Mouse (Mus musculus) T-cell, adult 2 months (primary cell): Measurements from ENCODE around the gene Cnot11.
"Not testable (repeated sequence)": the region's sequence is repeated elsewhere in the genome, so short reads cannot be mapped to it uniquely, and the experiment has no call there.

Experiments used
- DNase-seq: peaks from one replicate; pipeline ENCODE4 v3.0.0; 2022; ENCODE audit warnings: low spot score

Gene Cnot11

DNA sequence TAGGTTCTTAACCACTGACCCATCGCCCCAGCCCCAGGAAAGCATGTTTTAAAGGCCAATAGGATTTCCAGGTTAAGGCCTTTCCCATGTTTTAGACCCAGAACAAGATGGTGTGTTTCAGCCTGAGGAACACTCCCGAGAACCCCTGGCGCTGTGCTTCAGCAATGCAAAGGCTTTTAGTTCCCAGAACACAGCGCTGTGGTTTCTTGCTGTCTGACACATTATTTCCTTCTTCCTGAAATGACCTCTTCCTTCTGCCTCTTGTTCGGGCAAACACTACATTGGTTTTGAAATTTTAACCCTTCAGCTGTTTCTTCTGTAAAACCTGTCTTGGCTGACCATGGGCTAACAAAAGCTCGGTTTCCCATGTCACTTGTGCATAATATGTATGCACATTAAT is 44.3 kb downstream of the Cnot11 start:
- no peak for DNase-seq

DNA sequence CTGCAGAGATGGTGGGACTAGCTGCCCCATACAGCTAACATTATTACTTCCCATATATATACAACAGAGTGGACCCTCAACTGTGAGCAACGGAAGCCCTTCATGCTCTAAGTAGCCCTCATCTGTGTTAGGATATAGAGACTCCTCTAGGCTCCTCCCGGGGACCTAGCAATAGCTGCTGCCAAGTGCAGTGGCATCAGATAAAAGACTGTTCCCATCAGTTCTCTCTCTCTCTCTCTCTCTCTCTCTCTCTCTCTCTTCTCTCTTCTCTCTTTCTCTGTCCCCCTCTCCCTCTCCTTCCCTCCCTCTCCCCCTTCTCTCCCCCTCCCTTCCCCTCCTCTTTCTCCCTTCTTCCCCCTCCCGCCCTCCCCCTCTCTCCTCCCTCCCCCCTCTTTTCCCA is 46.4 kb downstream of the Cnot11 start:
- no peak for DNase-seq

DNA sequence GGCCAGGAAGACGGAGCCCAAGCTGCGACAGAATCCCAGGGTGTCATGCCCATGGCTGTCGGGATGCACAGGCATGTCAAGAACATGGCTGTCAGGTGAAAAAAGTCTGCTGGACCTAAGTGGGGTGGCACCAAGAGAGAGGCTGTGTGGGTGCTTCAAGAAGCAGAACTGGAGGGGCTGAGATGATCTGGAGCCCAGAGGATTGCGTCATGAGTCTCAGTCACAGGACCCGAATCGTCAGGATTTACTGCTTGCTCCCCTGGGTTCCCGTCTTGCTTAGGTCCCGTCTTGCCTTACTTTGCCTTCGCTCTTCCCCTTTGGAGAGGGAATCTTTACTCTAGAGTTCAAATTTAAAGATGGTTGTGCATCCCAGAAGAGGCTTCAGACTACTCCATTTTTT is 48.4 kb downstream of the Cnot11 start:
- no peak for DNase-seq

DNA sequence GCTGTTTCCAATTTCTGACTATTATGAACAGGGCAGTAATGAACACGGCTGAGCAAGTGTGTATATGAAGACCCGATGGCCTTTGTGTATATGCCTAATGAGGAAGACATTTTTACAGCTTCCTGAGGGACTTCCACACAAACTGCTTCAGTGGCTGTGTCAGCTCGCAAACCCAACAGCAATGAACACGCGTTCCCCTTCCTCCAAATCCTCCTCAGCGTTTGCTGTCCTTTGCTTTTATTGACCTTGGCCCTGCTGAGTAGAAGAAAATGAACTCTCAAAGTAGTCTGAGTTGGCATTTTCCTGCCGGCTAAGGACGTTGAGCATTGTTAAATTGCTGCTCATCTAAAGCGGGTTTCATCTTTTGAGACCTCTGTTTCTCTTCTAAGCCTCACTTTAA is 50.6 kb downstream of the Cnot11 start:
- no peak for DNase-seq

DNA sequence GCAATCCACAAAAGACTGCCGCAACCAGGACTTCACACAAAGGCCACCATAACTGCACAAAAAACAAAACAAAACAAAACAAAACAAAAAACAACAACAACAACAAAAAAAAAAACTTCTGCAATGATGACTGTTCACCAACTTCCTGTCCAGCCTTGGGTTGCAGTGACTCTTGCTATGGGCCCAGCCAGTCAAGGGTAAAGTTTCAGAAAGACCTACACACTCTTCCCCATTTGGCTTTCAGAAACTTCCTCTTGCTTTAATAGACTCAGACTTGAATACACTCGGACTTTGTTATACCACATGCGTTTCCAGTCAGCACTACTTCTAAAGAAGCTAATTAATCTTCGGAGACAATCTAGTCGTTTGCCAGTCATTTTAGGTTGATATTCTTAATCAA is 55.4 kb downstream of the Cnot11 start:
- DNase-seq, result no peak

DNA sequence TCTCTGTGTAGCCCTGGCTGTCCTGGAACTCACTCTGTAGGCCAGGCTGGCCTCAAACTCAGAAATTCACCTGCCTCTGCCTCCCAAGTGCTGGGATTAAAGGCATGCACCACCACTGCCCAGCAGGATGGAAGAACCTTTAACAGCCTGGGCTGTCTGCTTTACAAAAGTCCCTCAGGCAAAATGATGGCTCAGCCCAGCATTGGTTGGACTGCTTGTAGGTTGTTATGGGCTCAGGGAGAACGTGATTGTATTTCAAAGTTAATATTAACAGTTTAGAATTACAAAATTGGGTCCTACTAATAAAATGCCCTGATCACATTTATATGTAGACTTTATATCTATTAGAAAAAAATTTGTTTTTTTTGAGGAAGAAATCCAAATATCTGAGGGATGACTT is 56.8 kb downstream of the Cnot11 start:
- DNase-seq, result not testable (repeated sequence)

DNA sequence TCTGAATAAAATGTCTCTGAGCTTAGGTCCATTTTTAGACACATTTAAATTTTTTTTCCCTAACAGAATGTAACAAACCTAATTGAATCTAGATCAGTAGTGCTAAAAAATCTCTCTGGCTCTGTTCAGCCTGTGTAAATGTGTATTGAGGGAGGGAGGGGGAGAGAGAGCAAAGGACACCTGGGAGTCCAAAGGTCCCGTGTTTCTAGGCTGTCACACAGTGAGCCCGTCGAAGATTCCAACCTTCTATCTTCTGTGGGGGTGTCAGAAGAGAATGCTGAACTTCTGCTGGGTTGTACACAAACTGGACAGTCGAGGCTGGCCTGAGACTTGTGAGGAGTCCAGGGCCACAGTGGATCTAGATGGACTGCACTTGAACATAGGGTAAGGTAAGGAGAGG is 57.3 kb downstream of the Cnot11 start:
- no peak for DNase-seq

GRCm38 (mm10) chr1:39593836-39594235 is 59.0 kb downstream of the Cnot11 start:
- DNase-seq, result no peak
